Mouse (Mus musculus): ENCODE measurements around the gene Snhg11. TPM values are rescaled to one million over a fixed set of nuclear protein-coding genes. Genes with fewer than 3 reads are reported as not detected.
A peak's percentile ranks its signal among the peaks of the same experiment; 100 is the strongest.

Gene Snhg11
- polyA plus RNA-seq, 1 experiment from 2014 or later, result 161 TPM

GRCm38 (mm10) chr2:158410022-158411014 lies 34.9 kb downstream of the Snhg11 start:
- H3K4me2 ChIP-seq (replicated peaks), result peak overlapping the region; percentile 94
- peak overlapping the region; percentile 95 for H3K4me3 ChIP-seq
- no peaks in the 10 kb centered on the region for H3K9me3 ChIP-seq (replicated peaks)
- WGBS, result 2% methylated on average over 64 of the region's 67 CpGs
- no peaks in the 10 kb centered on the region; the same call in 1 of the 2 replicates for H3K27me3 ChIP-seq
- peak; percentile 71 for ATAC-seq (ENCODE audit: low FRiP score)
- H3K9ac ChIP-seq, result peak overlapping the region; percentile 94
- H3K4me1 ChIP-seq, result peaks cover 20% of the 10 kb centered on the region
- H3K27ac ChIP-seq, result peak overlapping the region; percentile 88
- no peaks in the 10 kb centered on the region for H3K36me3 ChIP-seq

DNA sequence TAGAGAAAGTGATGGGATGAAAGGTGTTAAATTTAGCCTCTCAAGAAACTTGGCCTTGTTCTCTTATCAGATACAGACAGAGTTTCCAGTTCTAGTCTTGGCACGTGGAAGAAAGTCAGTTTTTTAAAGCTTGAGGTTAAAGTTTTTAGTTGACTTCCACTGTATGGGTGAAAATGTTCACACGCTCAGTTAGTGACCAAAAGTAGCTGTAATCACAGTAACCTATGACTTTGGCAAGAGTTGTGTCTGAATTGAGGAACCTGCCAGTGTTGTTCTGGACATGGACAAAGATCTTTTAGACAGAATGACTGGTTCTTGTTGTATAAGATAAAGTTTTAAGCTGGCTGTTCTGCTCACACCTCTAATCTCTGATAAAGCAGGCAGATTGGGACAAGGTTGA lies 37.8 kb downstream of the Snhg11 start:
- Histone ChIP-seq H3K4me2 (replicated peaks) (no peak overlapping the region), H3K27ac (no peak overlapping the region), H3K27me3 (no peaks in the 10 kb centered on the region), H3K4me3 (no peak overlapping the region), H3K36me3 (no peaks in the 10 kb centered on the region), H3K9ac (no peak overlapping the region), H3K4me1 (peaks cover 20% of the 10 kb centered on the region), H3K9me3 (replicated peaks) (no peaks in the 10 kb centered on the region)
- ATAC-seq (ENCODE audit: low FRiP score), result no peak
- WGBS, result 93% methylated on average over 2 of the region's 2 CpGs

DNA sequence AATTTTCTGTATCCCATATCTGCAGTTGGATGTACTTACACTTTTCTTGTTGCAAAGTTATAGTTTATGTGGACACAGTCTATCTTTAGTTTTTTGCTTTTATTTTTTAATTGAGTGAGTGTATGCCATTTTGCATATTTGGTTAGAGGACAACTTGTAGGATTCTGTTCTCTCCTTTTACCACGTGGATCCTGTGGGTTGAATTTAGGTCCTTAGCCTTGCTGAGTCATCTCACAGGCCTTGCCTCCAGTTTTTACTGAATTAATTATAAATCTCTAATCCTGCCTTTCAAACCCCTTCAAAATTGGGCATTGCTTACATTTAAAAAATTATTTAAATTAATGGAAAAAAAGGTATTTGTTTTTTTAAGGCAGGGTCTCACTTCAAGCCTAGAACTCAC lies 40.4 kb downstream of the Snhg11 start:
- no peaks in the 10 kb centered on the region for H3K9me3 ChIP-seq (replicated peaks)
- H3K9ac ChIP-seq, result no peak overlapping the region
- H3K36me3 ChIP-seq, result no peaks in the 10 kb centered on the region
- H3K4me1 ChIP-seq, result peaks cover 14% of the 10 kb centered on the region
- H3K27me3 ChIP-seq, result no peaks in the 10 kb centered on the region
- no peak overlapping the region for H3K4me3 ChIP-seq
- H3K27ac ChIP-seq, result no peak overlapping the region
- ATAC-seq (ENCODE audit: low FRiP score), result no peak
- 91% methylated on average over 1 of the region's 1 CpGs for WGBS
- H3K4me2 ChIP-seq (replicated peaks), result no peak overlapping the region

- no peak overlapping the region for H3K27ac ChIP-seq
- H3K27me3 ChIP-seq, result no peaks in the 10 kb centered on the region
- ATAC-seq (ENCODE audit: low FRiP score), result no peak
- 91% methylated on average over 1 of the region's 1 CpGs for WGBS
- no peaks in the 10 kb centered on the region for H3K4me1 ChIP-seq
- H3K9ac ChIP-seq, result no peak overlapping the region
- no peak overlapping the region for H3K4me2 ChIP-seq (replicated peaks)
- H3K9me3 ChIP-seq (replicated peaks), result no peaks in the 10 kb centered on the region
- 0 out of 2 replicates have a peak, but pooled peaks cover 4% of the 10 kb centered on the region for H3K36me3 ChIP-seq
- no peak overlapping the region for H3K4me3 ChIP-seq
These were observed 43.2 kb downstream of the Snhg11 start for GRCm38 (mm10) chr2:158418663-158419062.

Other genes with a start within 250 kb of the Snhg11 start
- 9.9 and 11.1 TPM in 2 replicates for gene Tgm2, start 229.2 kb upstream of the Snhg11 start, polyA plus RNA-seq (2016; fragmentation: Nextera tagmentation; extraction: Ambion mirVana)
- 8.2 and 8.9 TPM in 2 replicates for gene D630003M21Rik, start 146.4 kb upstream of the Snhg11 start, polyA plus RNA-seq (2016; fragmentation: Nextera tagmentation; extraction: Ambion mirVana)
- not detected in 2 replicates for gene Bpi, start 117.5 kb upstream of the Snhg11 start, polyA plus RNA-seq (2016; fragmentation: Nextera tagmentation; extraction: Ambion mirVana)
- 3.9 and 5.0 TPM in 2 replicates for gene Lbp, start 69.1 kb upstream of the Snhg11 start, polyA plus RNA-seq (2016; fragmentation: Nextera tagmentation; extraction: Ambion mirVana)
- gene Ralgapb, start 34.2 kb downstream of the Snhg11 start, polyA plus RNA-seq (2016; fragmentation: Nextera tagmentation; extraction: Ambion mirVana), result 24.3 and 24.4 TPM in 2 replicates
- gene Adig, start 127.0 kb downstream of the Snhg11 start, polyA plus RNA-seq (2016; fragmentation: Nextera tagmentation; extraction: Ambion mirVana), result not detected in 2 replicates
- gene Arhgap40, start 137.2 kb downstream of the Snhg11 start, polyA plus RNA-seq (2016; fragmentation: Nextera tagmentation; extraction: Ambion mirVana), result 0.40 TPM in 1 of 2 replicates, not detected in the other
- 3.5 and 4.3 TPM in 2 replicates for gene Slc32a1, start 235.1 kb downstream of the Snhg11 start, polyA plus RNA-seq (2016; fragmentation: Nextera tagmentation; extraction: Ambion mirVana)
- gene Actr5, start 249.2 kb downstream of the Snhg11 start, polyA plus RNA-seq (2016; fragmentation: Nextera tagmentation; extraction: Ambion mirVana), result 21.1 and 23.7 TPM in 2 replicates